Mouse (Mus musculus): ENCODE measurements around the gene Fbxo24. TPM values are rescaled to one million over a fixed set of nuclear protein-coding genes. Genes with fewer than 3 reads are reported as not detected.
A peak's percentile ranks its signal among the peaks of the same experiment; 100 is the strongest.

Gene Fbxo24
- polyA plus RNA-seq, 1 experiment from 2014 or later, result 0.19 TPM

GRCm38 (mm10) chr5:137663057-137663456 lies 34.3 kb upstream of the Fbxo24 start:
- no peak overlapping the region for H3K9ac ChIP-seq (replicated peaks; ENCODE audit: low read depth, low read length)
- 66% methylated on average over 9 of the region's 9 CpGs for WGBS

GRCm38 (mm10) chr5:137660064-137660688 lies 31.4 kb upstream of the Fbxo24 start:
- H3K9me3 ChIP-seq (ENCODE audit: control insufficient read depth, low read length), result no peaks in the 10 kb centered on the region
- no peak overlapping the region for H3K9ac ChIP-seq (replicated peaks; ENCODE audit: low read depth, low read length)
- H3K27ac ChIP-seq (ENCODE audit: low read depth, low read length), result no peak overlapping the region
- no peaks in the 10 kb centered on the region for H3K27me3 ChIP-seq (ENCODE audit: control insufficient read depth, insufficient read depth, low read length)
- WGBS, result 90% methylated on average over 6 of the region's 6 CpGs
- no peaks in the 10 kb centered on the region for H3K4me1 ChIP-seq (ENCODE audit: control insufficient read depth, insufficient read depth, low read length)
- H3K4me3 ChIP-seq (ENCODE audit: low read depth, low read length), result no peak overlapping the region
- ATAC-seq (ENCODE audit: low read depth), result no peak
- H3K36me3 ChIP-seq (ENCODE audit: control insufficient read depth, insufficient read depth, low read length), result peaks cover 25% of the 10 kb centered on the region
- H3K4me2 ChIP-seq (ENCODE audit: low read depth, low read length), result no peak overlapping the region

More at GRCm38 (mm10) chr5:137663057-137663456, 34.3 kb upstream of the Fbxo24 start:
- no peak for ATAC-seq (ENCODE audit: low read depth)
- peaks cover 35% of the 10 kb centered on the region for H3K36me3 ChIP-seq (ENCODE audit: control insufficient read depth, insufficient read depth, low read length)
- no peak overlapping the region for H3K27ac ChIP-seq (ENCODE audit: low read depth, low read length)
- H3K4me2 ChIP-seq (ENCODE audit: low read depth, low read length), result no peak overlapping the region
- no peaks in the 10 kb centered on the region for H3K4me1 ChIP-seq (ENCODE audit: control insufficient read depth, insufficient read depth, low read length)
- H3K27me3 ChIP-seq (ENCODE audit: control insufficient read depth, insufficient read depth, low read length), result no peaks in the 10 kb centered on the region
- no peaks in the 10 kb centered on the region for H3K9me3 ChIP-seq (ENCODE audit: control insufficient read depth, low read length)
- no peak overlapping the region for H3K4me3 ChIP-seq (ENCODE audit: low read depth, low read length)

- peaks cover 17% of the 10 kb centered on the region for H3K36me3 ChIP-seq (ENCODE audit: control insufficient read depth, insufficient read depth, low read length)
- no peak overlapping the region for H3K9ac ChIP-seq (replicated peaks; ENCODE audit: low read depth, low read length)
- H3K27me3 ChIP-seq (ENCODE audit: control insufficient read depth, insufficient read depth, low read length), result no peaks in the 10 kb centered on the region
- no peak overlapping the region for H3K4me3 ChIP-seq (ENCODE audit: low read depth, low read length)
- H3K4me2 ChIP-seq (ENCODE audit: low read depth, low read length), result no peak overlapping the region
- H3K4me1 ChIP-seq (ENCODE audit: control insufficient read depth, insufficient read depth, low read length), result no peaks in the 10 kb centered on the region
- H3K27ac ChIP-seq (ENCODE audit: low read depth, low read length), result no peak overlapping the region
- WGBS, result 35% methylated on average over 6 of the region's 6 CpGs
- no peaks in the 10 kb centered on the region for H3K9me3 ChIP-seq (ENCODE audit: control insufficient read depth, low read length)
- peak; percentile 73; the same call in 1 of the 2 replicates for ATAC-seq (ENCODE audit: low read depth)
These were observed 28.2 kb upstream of the Fbxo24 start for GRCm38 (mm10) chr5:137656977-137657376.

GRCm38 (mm10) chr5:137654746-137655145 lies 25.9 kb upstream of the Fbxo24 start:
- Histone ChIP-seq H3K4me1 (ENCODE audit: control insufficient read depth, insufficient read depth, low read length) (0 out of 2 replicates have a peak, but pooled peaks cover 4% of the 10 kb centered on the region), H3K27ac (ENCODE audit: low read depth, low read length) (no peak overlapping the region), H3K4me2 (ENCODE audit: low read depth, low read length) (no peak overlapping the region), H3K4me3 (ENCODE audit: low read depth, low read length) (no peak overlapping the region), H3K27me3 (ENCODE audit: control insufficient read depth, insufficient read depth, low read length) (no peaks in the 10 kb centered on the region), H3K36me3 (ENCODE audit: control insufficient read depth, insufficient read depth, low read length) (peaks cover 5% of the 10 kb centered on the region; the same call in 1 of the 2 replicates), H3K9ac (replicated peaks; ENCODE audit: low read depth, low read length) (no peak overlapping the region), H3K9me3 (ENCODE audit: control insufficient read depth, low read length) (no peaks in the 10 kb centered on the region)
- ATAC-seq (ENCODE audit: low read depth), result no peak
- WGBS, result 77% methylated on average over 7 of the region's 7 CpGs

- no peak overlapping the region for H3K27ac ChIP-seq (ENCODE audit: low read depth, low read length)
- no peak overlapping the region for H3K4me3 ChIP-seq (ENCODE audit: low read depth, low read length)
- WGBS, result 94% methylated on average over 10 of the region's 10 CpGs
- no peaks in the 10 kb centered on the region for H3K9me3 ChIP-seq (ENCODE audit: control insufficient read depth, low read length)
- H3K27me3 ChIP-seq (ENCODE audit: control insufficient read depth, insufficient read depth, low read length), result no peaks in the 10 kb centered on the region
- ATAC-seq (ENCODE audit: low read depth), result no peak
- H3K36me3 ChIP-seq (ENCODE audit: control insufficient read depth, insufficient read depth, low read length), result peaks cover 5% of the 10 kb centered on the region; the same call in 1 of the 2 replicates
- no peak overlapping the region for H3K9ac ChIP-seq (replicated peaks; ENCODE audit: low read depth, low read length)
- H3K4me1 ChIP-seq (ENCODE audit: control insufficient read depth, insufficient read depth, low read length), result peaks cover 7% of the 10 kb centered on the region; the same call in 1 of the 2 replicates
- no peak overlapping the region for H3K4me2 ChIP-seq (ENCODE audit: low read depth, low read length)
These were observed 24.6 kb upstream of the Fbxo24 start for GRCm38 (mm10) chr5:137653366-137653765.

GRCm38 (mm10) chr5:137652474-137652873 lies 23.7 kb upstream of the Fbxo24 start:
- Histone ChIP-seq H3K36me3 (ENCODE audit: control insufficient read depth, insufficient read depth, low read length) (peaks cover 5% of the 10 kb centered on the region; the same call in 1 of the 2 replicates), H3K27me3 (ENCODE audit: control insufficient read depth, insufficient read depth, low read length) (no peaks in the 10 kb centered on the region), H3K27ac (ENCODE audit: low read depth, low read length) (no peak overlapping the region), H3K9me3 (ENCODE audit: control insufficient read depth, low read length) (no peaks in the 10 kb centered on the region), H3K4me2 (ENCODE audit: low read depth, low read length) (no peak overlapping the region), H3K4me3 (ENCODE audit: low read depth, low read length) (no peak overlapping the region), H3K4me1 (ENCODE audit: control insufficient read depth, insufficient read depth, low read length) (peaks cover 11% of the 10 kb centered on the region; the same call in 1 of the 2 replicates), H3K9ac (replicated peaks; ENCODE audit: low read depth, low read length) (no peak overlapping the region)
- 31% methylated on average over 3 of the region's 3 CpGs for WGBS
- no peak for ATAC-seq (ENCODE audit: low read depth)

GRCm38 (mm10) chr5:137649669-137650571 lies 21.1 kb upstream of the Fbxo24 start:
- Histone ChIP-seq H3K9ac (replicated peaks; ENCODE audit: low read depth, low read length) (0 out of 2 replicates have a peak overlapping the region, but pooled peaks have one; percentile 21), H3K9me3 (ENCODE audit: control insufficient read depth, low read length) (no peaks in the 10 kb centered on the region), H3K36me3 (ENCODE audit: control insufficient read depth, insufficient read depth, low read length) (peaks cover 5% of the 10 kb centered on the region; the same call in 1 of the 2 replicates), H3K4me3 (ENCODE audit: low read depth, low read length) (no peak overlapping the region), H3K4me2 (ENCODE audit: low read depth, low read length) (no peak overlapping the region), H3K27ac (ENCODE audit: low read depth, low read length) (no peak overlapping the region), H3K27me3 (ENCODE audit: control insufficient read depth, insufficient read depth, low read length) (peaks cover 14% of the 10 kb centered on the region), H3K4me1 (ENCODE audit: control insufficient read depth, insufficient read depth, low read length) (peaks cover 14% of the 10 kb centered on the region; the same call in 1 of the 2 replicates)
- ATAC-seq (ENCODE audit: low read depth), result no peak
- 21% methylated on average over 18 of the region's 18 CpGs for WGBS

GRCm38 (mm10) chr5:137649251-137649650 lies 20.4 kb upstream of the Fbxo24 start:
- Histone ChIP-seq H3K4me1 (ENCODE audit: control insufficient read depth, insufficient read depth, low read length) (peaks cover 14% of the 10 kb centered on the region; the same call in 1 of the 2 replicates), H3K4me2 (ENCODE audit: low read depth, low read length) (no peak overlapping the region), H3K9me3 (ENCODE audit: control insufficient read depth, low read length) (no peaks in the 10 kb centered on the region), H3K27ac (ENCODE audit: low read depth, low read length) (no peak overlapping the region), H3K36me3 (ENCODE audit: control insufficient read depth, insufficient read depth, low read length) (peaks cover 5% of the 10 kb centered on the region; the same call in 1 of the 2 replicates), H3K9ac (replicated peaks; ENCODE audit: low read depth, low read length) (no peak overlapping the region), H3K27me3 (ENCODE audit: control insufficient read depth, insufficient read depth, low read length) (peaks cover 18% of the 10 kb centered on the region), H3K4me3 (ENCODE audit: low read depth, low read length) (no peak overlapping the region)
- ATAC-seq (ENCODE audit: low read depth), result no peak
- WGBS, result 50% methylated on average over 4 of the region's 4 CpGs

All from neural tube, embryonic 14.5 days (tissue).